Mouse (Mus musculus) midbrain, embryonic 12.5 days (tissue): ENCODE measurements around the gene Zfp523. TPM values are rescaled to one million over a fixed set of nuclear protein-coding genes. Genes with fewer than 3 reads are reported as not detected.

Experiments used
- ATAC-seq: fragments of 200-750 bp; cut with Nextera tagmentation; 2 replicates; pipeline ENCODE4 v1.8.0; 2017; ENCODE audit warnings: low read depth, moderate TSS enrichment, moderate library complexity; ENCODE audit not compliant: low FRiP score
- H3K27ac ChIP-seq: fragments of 300-500 bp; sonication (generic); replicated peaks from 2 replicates; pipeline ENCODE4 v1.5.1; 2016; ENCODE audit warnings: mild to moderate bottlenecking
- H3K27me3 ChIP-seq: fragments of 300-500 bp; sonication (generic); 2 replicates; pipeline ENCODE4 v1.6.1; 2016; ENCODE audit warnings: mild to moderate bottlenecking
- H3K36me3 ChIP-seq: fragments of 300-500 bp; sonication (generic); 2 replicates; pipeline ENCODE4 v1.6.1; 2016
- H3K4me1 ChIP-seq: fragments of 300-500 bp; sonication (generic); 2 replicates; pipeline ENCODE4 v1.6.1; 2016
- H3K4me2 ChIP-seq: fragments of 300-500 bp; sonication (generic); replicated peaks from 2 replicates; pipeline ENCODE4 v1.6.1; 2016; ENCODE audit warnings: mild to moderate bottlenecking, moderate library complexity
- H3K4me3 ChIP-seq: fragments of 300-500 bp; sonication (generic); 2 replicates; pipeline ENCODE4 v1.5.1; 2016; ENCODE audit warnings: mild to moderate bottlenecking
- H3K9ac ChIP-seq: fragments of 300-500 bp; sonication (generic); replicated peaks from 2 replicates; pipeline ENCODE4 v1.6.1; 2016; ENCODE audit warnings: mild to moderate bottlenecking, moderate library complexity
- H3K9me3 ChIP-seq: fragments of 300-500 bp; sonication (generic); 2 replicates; pipeline ENCODE4 v1.6.1; 2016; ENCODE audit warnings: mild to moderate bottlenecking
- WGBS: fragments of 180-500 bp; shearing (Covaris S2); methylation state at CpG from one replicate; pipeline ENCODE4 v1.1.7; 2016; 5-methylcytosine and 5-hydroxymethylcytosine counted together
- polyA plus RNA-seq: library from polyadenylated mRNA; unstranded; fragments of >200 nt; fragmentation: Nextera tagmentation; extraction: Ambion mirVana; gene quantifications from 2 replicates; pipeline ENCODE4 v1.2.1, GENCODE M21; 2016

The Zfp523 gene
- polyA plus RNA-seq, 1 experiment from 2014 or later = 49.7 TPM

- Histone ChIP-seq H3K9me3 (no peaks in the 10 kb centered on the region), H3K27ac (0 out of 2 replicates have a peak overlapping the region, but pooled peaks have one; percentile 16), H3K4me2 (no peak overlapping the region), H3K36me3 (0 out of 2 replicates have a peak, but pooled peaks cover 5% of the 10 kb centered on the region), H3K9ac (no peak overlapping the region), H3K27me3 (peaks cover 2% of the 10 kb centered on the region; the same call in 1 of the 2 replicates), H3K4me3 (no peak overlapping the region), H3K4me1 (peaks cover 7% of the 10 kb centered on the region)
- ATAC-seq = no peak
- 82% methylated on average over 7 of the region's 7 CpGs for WGBS
Measured at GRCm38 (mm10) chr17:28235982-28236635, 59.2 kb downstream of the Zfp523 start.

GRCm38 (mm10) chr17:28236636-28237015 lies 59.7 kb downstream of the Zfp523 start:
- 91% methylated on average over 4 of the region's 4 CpGs for WGBS
- no peak overlapping the region for H3K4me2 ChIP-seq
- no peak overlapping the region for H3K27ac ChIP-seq
- H3K9ac ChIP-seq = no peak overlapping the region
- H3K4me1 ChIP-seq = peaks cover 7% of the 10 kb centered on the region
- no peaks in the 10 kb centered on the region for H3K27me3 ChIP-seq
- H3K36me3 ChIP-seq = peaks cover 5% of the 10 kb centered on the region; the same call in 1 of the 2 replicates
- no peak overlapping the region for H3K4me3 ChIP-seq
- no peaks in the 10 kb centered on the region for H3K9me3 ChIP-seq
- no peak for ATAC-seq

DNA sequence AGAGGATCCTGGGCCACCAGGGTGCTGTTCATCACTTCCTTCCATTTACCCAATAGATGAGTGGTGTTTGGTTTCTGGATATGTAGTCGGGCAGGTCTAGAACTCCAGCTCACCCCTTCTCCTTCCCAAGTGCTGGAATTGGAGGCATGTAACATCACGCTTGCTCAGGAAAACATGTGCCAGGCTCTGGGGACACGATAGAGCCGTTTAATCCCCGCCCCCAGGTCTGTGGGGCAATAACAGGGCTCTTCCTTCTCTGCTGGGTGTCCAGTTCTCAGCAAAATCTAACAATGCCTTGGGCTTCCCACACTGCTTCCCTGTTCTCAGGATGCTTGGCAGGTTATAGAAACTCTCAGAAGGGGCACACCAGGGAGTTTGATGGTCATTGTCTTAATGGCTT lies 60.4 kb downstream of the Zfp523 start:
- Histone ChIP-seq H3K4me2 (no peak overlapping the region), H3K9ac (no peak overlapping the region), H3K4me1 (peaks cover 7% of the 10 kb centered on the region), H3K36me3 (peaks cover 5% of the 10 kb centered on the region; the same call in 1 of the 2 replicates), H3K27me3 (no peaks in the 10 kb centered on the region), H3K9me3 (no peaks in the 10 kb centered on the region), H3K4me3 (no peak overlapping the region), H3K27ac (no peak overlapping the region)
- 56% methylated on average over 5 of the region's 5 CpGs for WGBS
- no peak for ATAC-seq

GRCm38 (mm10) chr17:28237874-28238273 lies 60.9 kb downstream of the Zfp523 start:
- Histone ChIP-seq H3K9me3 (no peaks in the 10 kb centered on the region), H3K9ac (no peak overlapping the region), H3K36me3 (peaks cover 5% of the 10 kb centered on the region; the same call in 1 of the 2 replicates), H3K4me1 (peaks cover 7% of the 10 kb centered on the region), H3K4me3 (no peak overlapping the region), H3K27me3 (no peaks in the 10 kb centered on the region), H3K27ac (no peak overlapping the region), H3K4me2 (no peak overlapping the region)
- 76% methylated on average over 6 of the region's 6 CpGs for WGBS
- no peak for ATAC-seq

- Histone ChIP-seq H3K4me2 (no peak overlapping the region), H3K9me3 (no peaks in the 10 kb centered on the region), H3K36me3 (peaks cover 5% of the 10 kb centered on the region; the same call in 1 of the 2 replicates), H3K27ac (no peak overlapping the region), H3K9ac (no peak overlapping the region), H3K27me3 (no peaks in the 10 kb centered on the region), H3K4me1 (peaks cover 12% of the 10 kb centered on the region; the same call in 1 of the 2 replicates), H3K4me3 (no peak overlapping the region)
- 93% methylated on average over 5 of the region's 5 CpGs for WGBS
- ATAC-seq = no peak
Measured at GRCm38 (mm10) chr17:28240846-28241245, 63.9 kb downstream of the Zfp523 start.

GRCm38 (mm10) chr17:28242296-28242695 lies 65.4 kb downstream of the Zfp523 start:
- H3K9ac ChIP-seq = no peak overlapping the region
- H3K27me3 ChIP-seq = no peaks in the 10 kb centered on the region
- no peaks in the 10 kb centered on the region for H3K9me3 ChIP-seq
- no peak overlapping the region for H3K4me2 ChIP-seq
- H3K27ac ChIP-seq = no peak overlapping the region
- no peak for ATAC-seq
- H3K4me1 ChIP-seq = peaks cover 16% of the 10 kb centered on the region; the same call in 1 of the 2 replicates
- WGBS = 93% methylated on average over 6 of the region's 6 CpGs
- H3K36me3 ChIP-seq = peaks cover 5% of the 10 kb centered on the region; the same call in 1 of the 2 replicates
- H3K4me3 ChIP-seq = no peak overlapping the region

DNA sequence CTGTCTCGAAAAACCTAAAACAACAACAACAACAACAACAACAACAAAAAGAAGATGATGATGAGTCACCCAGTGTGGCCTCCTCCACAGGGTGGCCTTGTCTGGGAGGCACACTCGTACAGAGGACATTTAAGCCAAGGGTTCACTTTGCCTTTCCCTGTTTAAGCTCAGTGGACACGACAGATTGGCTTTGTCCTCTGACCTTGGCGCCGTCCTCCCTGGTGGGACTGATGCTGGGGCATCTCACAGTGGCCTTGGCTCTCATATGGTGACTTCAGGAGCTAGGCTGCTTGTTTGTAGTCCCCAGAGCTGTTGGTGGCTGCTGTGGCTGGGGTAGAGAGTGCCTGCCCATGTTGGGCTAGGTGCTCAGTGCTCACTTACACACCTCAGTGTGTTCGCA lies 67.3 kb downstream of the Zfp523 start:
- no peak overlapping the region for H3K27ac ChIP-seq
- ATAC-seq = no peak

GRCm38 (mm10) chr17:28244714-28245113 lies 67.8 kb downstream of the Zfp523 start:
- H3K4me1 ChIP-seq = peaks cover 16% of the 10 kb centered on the region; the same call in 1 of the 2 replicates
- no peak overlapping the region for H3K4me3 ChIP-seq
- H3K36me3 ChIP-seq = no peaks in the 10 kb centered on the region; the same call in 1 of the 2 replicates
- H3K27ac ChIP-seq = no peak overlapping the region
- 32% methylated on average over 6 of the region's 6 CpGs for WGBS
- no peak overlapping the region for H3K4me2 ChIP-seq
- H3K9ac ChIP-seq = no peak overlapping the region
- no peaks in the 10 kb centered on the region for H3K27me3 ChIP-seq
- H3K9me3 ChIP-seq = no peaks in the 10 kb centered on the region
- no peak for ATAC-seq

More for the DNA sequence above, 67.3 kb downstream of the Zfp523 start:
- Histone ChIP-seq H3K27me3 (no peaks in the 10 kb centered on the region), H3K4me1 (peaks cover 16% of the 10 kb centered on the region; the same call in 1 of the 2 replicates), H3K9me3 (no peaks in the 10 kb centered on the region), H3K4me2 (no peak overlapping the region), H3K4me3 (no peak overlapping the region), H3K9ac (no peak overlapping the region), H3K36me3 (peaks cover 4% of the 10 kb centered on the region; the same call in 1 of the 2 replicates)
- 78% methylated on average over 6 of the region's 6 CpGs for WGBS

GRCm38 (mm10) chr17:28246640-28247039 lies 69.7 kb downstream of the Zfp523 start:
- ATAC-seq = no peak

DNA sequence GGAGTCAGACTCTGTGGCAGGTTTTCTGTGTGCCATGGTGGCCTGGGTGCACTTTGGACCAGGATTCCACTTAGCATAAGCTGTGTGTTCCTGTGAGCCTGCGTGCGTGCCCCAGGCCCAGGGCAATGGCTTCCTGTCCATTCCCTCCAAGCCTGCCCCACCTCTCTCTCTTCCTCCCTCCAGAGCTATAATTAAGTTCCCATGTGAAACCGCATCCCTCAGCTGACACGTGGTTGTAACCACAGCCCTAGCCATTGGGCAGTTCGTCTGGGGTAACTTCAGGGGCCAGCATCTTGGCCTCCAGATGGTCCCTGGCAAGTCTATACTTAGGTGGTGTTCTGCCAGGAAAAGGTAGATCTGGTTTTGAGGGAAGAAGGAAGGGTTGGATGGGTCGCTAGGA lies 70.7 kb downstream of the Zfp523 start:
- ATAC-seq = no peak
- H3K9ac ChIP-seq = no peak overlapping the region

More at GRCm38 (mm10) chr17:28246640-28247039, 69.7 kb downstream of the Zfp523 start:
- Histone ChIP-seq H3K9me3 (no peaks in the 10 kb centered on the region), H3K27me3 (no peaks in the 10 kb centered on the region), H3K27ac (no peak overlapping the region), H3K36me3 (no peaks in the 10 kb centered on the region; the same call in 1 of the 2 replicates), H3K4me3 (no peak overlapping the region), H3K4me1 (peaks cover 16% of the 10 kb centered on the region; the same call in 1 of the 2 replicates), H3K9ac (no peak overlapping the region), H3K4me2 (no peak overlapping the region)
- 76% methylated on average over 11 of the region's 11 CpGs for WGBS

DNA sequence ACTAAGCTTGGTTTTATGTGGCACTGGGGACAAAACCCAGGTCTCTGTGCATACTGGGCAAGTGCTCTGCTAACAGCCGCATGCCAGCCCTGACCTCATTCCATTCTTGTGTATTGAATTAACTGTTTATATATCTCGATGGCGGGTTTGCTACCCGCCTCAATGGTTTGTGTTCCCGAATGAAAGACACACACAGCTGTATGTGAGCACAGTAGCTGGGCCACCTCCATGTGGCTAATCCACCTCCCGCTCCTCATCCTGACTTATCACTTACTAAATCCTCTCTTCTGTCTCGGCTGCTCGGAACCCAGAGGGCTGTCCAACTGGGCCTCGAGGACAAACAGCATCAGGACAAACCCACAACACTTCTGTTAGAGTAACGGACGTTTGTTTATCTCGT lies 72.1 kb downstream of the Zfp523 start:
- Histone ChIP-seq H3K27ac (no peak overlapping the region), H3K27me3 (no peaks in the 10 kb centered on the region), H3K4me1 (peaks cover 16% of the 10 kb centered on the region; the same call in 1 of the 2 replicates), H3K36me3 (no peaks in the 10 kb centered on the region), H3K4me3 (no peak overlapping the region), H3K9me3 (no peaks in the 10 kb centered on the region), H3K9ac (no peak overlapping the region), H3K4me2 (no peak overlapping the region)
- no peak for ATAC-seq
- WGBS = 82% methylated on average over 12 of the region's 12 CpGs

More for the DNA sequence above, 70.7 kb downstream of the Zfp523 start:
- H3K36me3 ChIP-seq = no peaks in the 10 kb centered on the region
- no peaks in the 10 kb centered on the region for H3K27me3 ChIP-seq
- no peak overlapping the region for H3K4me3 ChIP-seq
- peaks cover 16% of the 10 kb centered on the region; the same call in 1 of the 2 replicates for H3K4me1 ChIP-seq
- no peak overlapping the region; the same call in 1 of the 2 replicates for H3K27ac ChIP-seq
- WGBS = 70% methylated on average over 6 of the region's 6 CpGs
- no peak overlapping the region for H3K4me2 ChIP-seq
- no peaks in the 10 kb centered on the region for H3K9me3 ChIP-seq

- Histone ChIP-seq H3K9ac (no peak overlapping the region), H3K36me3 (no peaks in the 10 kb centered on the region), H3K4me1 (peaks cover 13% of the 10 kb centered on the region), H3K9me3 (no peaks in the 10 kb centered on the region), H3K4me3 (no peak overlapping the region), H3K27ac (no peak overlapping the region), H3K4me2 (no peak overlapping the region), H3K27me3 (no peaks in the 10 kb centered on the region)
- 83% methylated on average over 12 of the region's 12 CpGs for WGBS
- no peak for ATAC-seq
Measured at GRCm38 (mm10) chr17:28251579-28252280, 74.8 kb downstream of the Zfp523 start.
